In the genomic region with DNA sequence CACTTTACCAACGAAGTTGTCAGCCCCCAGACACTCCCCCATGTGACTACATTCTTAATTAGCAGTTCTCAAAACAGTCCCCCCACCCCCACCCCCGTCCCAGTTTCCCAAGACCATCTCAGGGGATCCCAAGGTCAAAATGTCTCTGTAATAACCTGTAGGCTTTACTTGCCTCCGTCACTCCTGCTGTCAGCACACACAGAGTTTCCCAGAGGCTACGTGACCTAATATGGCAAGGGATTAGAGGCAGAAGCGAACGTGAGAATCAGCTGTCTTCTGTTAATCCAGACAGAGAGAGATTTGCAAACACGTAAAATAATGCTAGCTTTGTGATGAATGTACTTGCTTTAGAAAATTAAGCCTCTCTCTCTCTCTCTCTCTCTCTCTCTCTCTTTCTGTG, we compare ENCODE assay signal across 24 mouse cellular contexts. TPM values are rescaled to one million over a fixed set of nuclear protein-coding genes. Genes with fewer than 3 reads are reported as not detected.
DNase-seq lines count a peak whose midpoint lies in the region; ATAC-seq lines count a peak whose summit lies in the region.
"Had no signal": no experiment of that assay in that cellular context is flagged by ENCODE, and none has a peak within 500 bp of the region (broad histone marks: within the 10 kb centered on the region; RNA-seq: fewer than 3 reads in every experiment).

No protein-coding gene starts in this region.

- H3K9me3 ChIP-seq in heart, embryonic 15.5 days (replicated peaks): no peaks in the 10 kb centered on the region
- no peaks in the 10 kb centered on the region for H3K9me3 ChIP-seq in embryonic facial prominence, embryonic 14.5 days (ENCODE audit: control insufficient read depth, low read length)
- H3K9me3 ChIP-seq: hindbrain, embryonic 13.5 days; kidney, embryonic 15.5 days; lung, embryonic 15.5 days; midbrain, embryonic 10.5 days had no signal

- H3K4me2 ChIP-seq in heart, embryonic 15.5 days: no peak overlapping the region
- H3K4me2 ChIP-seq in embryonic facial prominence, embryonic 14.5 days (ENCODE audit: low read depth, low read length): no peak overlapping the region
- H3K4me2 ChIP-seq: hindbrain, embryonic 13.5 days; kidney, embryonic 15.5 days; lung, embryonic 15.5 days had no signal

- peaks cover 19% of the 10 kb centered on the region for H3K4me1 ChIP-seq in heart, embryonic 15.5 days (replicated peaks)
- H3K4me1 ChIP-seq in embryonic facial prominence, embryonic 14.5 days (ENCODE audit: control insufficient read depth, insufficient read depth, low read length): peaks cover 25% of the 10 kb centered on the region

- no peak overlapping the region for H3K4me3 ChIP-seq in heart, embryonic 15.5 days
- no peak overlapping the region for H3K4me3 ChIP-seq in embryonic facial prominence, embryonic 14.5 days (ENCODE audit: low read depth, low read length)
- H3K4me3 ChIP-seq: hindbrain, embryonic 13.5 days; kidney, embryonic 15.5 days; lung, embryonic 15.5 days; midbrain, embryonic 10.5 days had no signal

- peak; percentile 36 for DNase-seq in embryo, embryonic 11 days
- no peak for DNase-seq in embryo, embryonic 10 days (ENCODE audit: low spot score)
- no peak for DNase-seq in heart, postnatal 10 days
- peak; percentile 58 for DNase-seq in embryonic facial prominence, embryonic 14.5 days (ENCODE audit: low spot score)
- peak; percentile 41 for DNase-seq in retina, postnatal 7 days (ENCODE audit: low read depth, low spot score)
- no peak for DNase-seq in ovary, postnatal 10 days (ENCODE audit: low spot score)
- no peak for DNase-seq in adrenal gland, adult 8-10 months
- DNase-seq: adrenal gland, postnatal 14 days; cerebellum, adult 11 months; cerebellum, postnatal 10 days; gastrocnemius, postnatal 14 days had no signal

- no peaks in the 10 kb centered on the region for H3K36me3 ChIP-seq in heart, embryonic 15.5 days
- no peaks in the 10 kb centered on the region for H3K36me3 ChIP-seq in embryonic facial prominence, embryonic 14.5 days (ENCODE audit: control insufficient read depth, insufficient read depth, low read length)
- H3K36me3 ChIP-seq: hindbrain, embryonic 13.5 days; kidney, embryonic 15.5 days; lung, embryonic 15.5 days; midbrain, embryonic 10.5 days had no signal

- no peak for ATAC-seq in heart, embryonic 15.5 days (replicated peaks; ENCODE audit: insufficient number of reproducible peaks, insufficient read depth, low FRiP score, low read depth)
- ATAC-seq in embryonic facial prominence, embryonic 14.5 days (ENCODE audit: low read depth): no peak
- ATAC-seq: activated CD4-positive, CD25-positive, alpha-beta regulatory T cell, adult 4 months; Patski had no signal

- no peak overlapping the region for H3K9ac ChIP-seq in heart, embryonic 15.5 days
- no peak overlapping the region for H3K9ac ChIP-seq in embryonic facial prominence, embryonic 14.5 days (ENCODE audit: low read depth, low read length)
- H3K9ac ChIP-seq: hindbrain, embryonic 13.5 days; kidney, embryonic 15.5 days; liver, embryonic 14.5 days; lung, embryonic 15.5 days had no signal

- H3K27me3 ChIP-seq in heart, embryonic 15.5 days: no peaks in the 10 kb centered on the region
- H3K27me3 ChIP-seq in embryonic facial prominence, embryonic 14.5 days (replicated peaks; ENCODE audit: control insufficient read depth, insufficient read depth, low read length): no peaks in the 10 kb centered on the region
- H3K27me3 ChIP-seq: hindbrain, embryonic 13.5 days; kidney, embryonic 15.5 days; lung, embryonic 15.5 days; Patski had no signal

- H3K27ac ChIP-seq in heart, embryonic 15.5 days: 0 out of 2 replicates have a peak overlapping the region, but pooled peaks have one; percentile 45
- no peak overlapping the region for H3K27ac ChIP-seq in embryonic facial prominence, embryonic 14.5 days (replicated peaks; ENCODE audit: low read depth, low read length)
- H3K27ac ChIP-seq: hindbrain, embryonic 13.5 days; kidney, embryonic 15.5 days; liver, embryonic 14.5 days; lung, embryonic 15.5 days; macrophage; midbrain, embryonic 10.5 days had no signal

- 32% methylated on average over 7 of the region's 7 CpGs for WGBS in heart, embryonic 15.5 days
- WGBS in embryonic facial prominence, embryonic 14.5 days: 30% methylated on average over 7 of the region's 7 CpGs

- intact Hi-C loops in heart, postnatal 10 days (cut with DNase I): loop anchor here (2.0 to 10.0 kb wide), 2 partner anchors 48 to 564 kb away; no protein-coding TSS in a partner anchor

RNA-seq across cellular contexts. Expression of a gene that starts 33.0 kb away (rescaled TPM):
- polyA plus RNA-seq in heart, embryonic 15.5 days (2015; fragmentation: Nextera tagmentation; extraction: Ambion mirVana): 287 and 312 TPM in 2 replicates
- total RNA-seq in heart, postnatal 10 days (2021): 100 to 1,000 TPM; 387 to 411 TPM
- 386 and 396 TPM in 2 replicates for polyA plus RNA-seq in embryonic facial prominence, embryonic 14.5 days (2014; fragmentation: Nextera tagmentation; extraction: Ambion mirVana)
- total RNA-seq in adrenal gland, adult 8-10 months (2022): 100 to 1,000 TPM; 509 to 681 (median 626) TPM

RNA-seq across cellular contexts. Expression of a gene that starts 59.3 kb away (rescaled TPM):
- polyA plus RNA-seq in heart, embryonic 15.5 days (2015; fragmentation: Nextera tagmentation; extraction: Ambion mirVana): 0.39 and 1.0 TPM in 2 replicates
- total RNA-seq in heart, postnatal 10 days (2021): under 1 TPM in 1 of 2 experiments, not detected in 1; 0.07 TPM
- polyA plus RNA-seq in embryonic facial prominence, embryonic 14.5 days (2014; fragmentation: Nextera tagmentation; extraction: Ambion mirVana): 11.1 and 22.0 TPM in 2 replicates
- total RNA-seq in adrenal gland, adult 8-10 months (2022): not detected
- total RNA-seq: adrenal gland, postnatal 14 days; layer of hippocampus, postnatal 14 days had no signal
- polyA plus RNA-seq: activated CD4-positive, CD25-positive, alpha-beta regulatory T cell, adult 4 months; CD4-positive, CD25-positive, alpha-beta regulatory T cell, adult 4 months; inflammation-experienced regulatory T-cells, adult 6 months; macrophage; small intestine, adult 2 months had no signal

Comparison
In these comparisons a context has a peak if more than half of its experiments do, and no peak if none do; other contexts are left out.
1. DNase-seq: peak in embryo, embryonic 11 days (single experiment), embryonic facial prominence, embryonic 14.5 days (single experiment) and retina, postnatal 7 days (single experiment); none in embryo, embryonic 10 days (single experiment), heart, postnatal 10 days (0 of 2), ovary, postnatal 10 days (single experiment) and adrenal gland, adult 8-10 months (single experiment).